Mouse (Mus musculus) lung, adult 2 months (tissue): ENCODE measurements around the gene Atp1b4.

Source experiments
- CTCF ChIP-seq: fragments of 200-500 bp; IDR thresholded peaks from 2 replicates; pipeline ENCODE4 v1.5.1; 2011; ENCODE audit warnings: mild to moderate bottlenecking, low read length, control low read depth; ENCODE audit not compliant: insufficient read depth
- POLR2A ChIP-seq: fragments of 200-500 bp; IDR thresholded peaks from 2 replicates; pipeline ENCODE4 v1.6.1; 2011; ENCODE audit warnings: low read depth, mild to moderate bottlenecking, control low read depth, low read length, borderline replicate concordance; ENCODE audit errors: extremely low read depth

DNA sequence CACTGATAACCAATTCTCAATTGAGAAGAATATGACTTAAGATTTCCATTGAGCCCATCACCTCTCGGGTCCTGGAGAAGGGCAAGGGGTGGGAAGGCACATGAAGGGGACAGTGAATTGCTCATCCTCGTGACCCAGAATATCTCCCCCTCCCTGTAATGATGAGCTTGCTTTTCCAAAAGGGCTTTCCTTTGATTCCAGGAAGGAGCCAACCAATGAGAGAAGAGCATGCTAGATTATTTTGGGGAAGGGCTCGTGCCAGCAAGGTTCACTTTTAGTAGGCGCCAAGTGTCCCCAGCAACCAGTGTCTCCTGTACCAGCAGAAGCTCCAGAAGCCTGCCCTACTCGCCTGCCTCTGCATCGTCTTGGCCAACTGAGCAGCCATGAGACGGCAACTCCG, at the start of gene Atp1b4:
- TF ChIP-seq POLR2A (no peak), CTCF (no peak)
